Mouse (Mus musculus): ENCODE measurements around the gene Tsg101. TPM values are rescaled to one million over a fixed set of nuclear protein-coding genes. Genes with fewer than 3 reads are reported as not detected.
"Not testable (repeated sequence)": the region's sequence is repeated elsewhere in the genome, so short reads cannot be mapped to it uniquely, and the experiment has no call there.

The Tsg101 gene
- polyA plus RNA-seq, 1 experiment from 2014 or later: 198 TPM

DNA sequence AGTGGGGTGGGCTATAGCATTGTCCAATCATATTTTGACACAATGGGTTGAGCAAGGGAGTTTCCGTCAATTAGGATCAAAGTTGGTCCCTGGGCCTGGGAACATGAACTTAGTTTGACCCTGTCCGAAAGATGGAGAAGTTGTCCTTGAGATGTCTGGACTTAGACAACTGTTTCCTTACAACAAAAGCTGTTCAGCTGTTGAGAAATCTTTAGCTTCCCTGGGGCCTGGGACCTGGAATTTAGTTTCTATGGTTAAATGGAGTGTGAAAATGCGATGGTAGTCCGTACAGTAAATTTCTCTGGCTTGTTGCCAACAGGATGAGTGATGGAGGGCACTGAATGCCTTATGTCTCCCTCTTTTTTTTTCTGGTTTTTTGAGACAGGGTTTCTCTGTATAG is 2.3 kb upstream of the Tsg101 start:
- Histone ChIP-seq H3K4me3 (no peak overlapping the region), H3K9me3 (no peaks in the 10 kb centered on the region), H3K4me2 (no peak overlapping the region), H3K36me3 (peaks cover 7% of the 10 kb centered on the region; the same call in 1 of the 2 replicates), H3K27me3 (no peaks in the 10 kb centered on the region), H3K9ac (no peak overlapping the region), H3K4me1 (peaks cover 13% of the 10 kb centered on the region), H3K27ac (no peak overlapping the region)
- no peak for ATAC-seq (ENCODE audit: insufficient number of reproducible peaks, insufficient read depth, low FRiP score, low TSS enrichment, low read depth)
- 72% methylated on average over 4 of the region's 4 CpGs for WGBS

DNA sequence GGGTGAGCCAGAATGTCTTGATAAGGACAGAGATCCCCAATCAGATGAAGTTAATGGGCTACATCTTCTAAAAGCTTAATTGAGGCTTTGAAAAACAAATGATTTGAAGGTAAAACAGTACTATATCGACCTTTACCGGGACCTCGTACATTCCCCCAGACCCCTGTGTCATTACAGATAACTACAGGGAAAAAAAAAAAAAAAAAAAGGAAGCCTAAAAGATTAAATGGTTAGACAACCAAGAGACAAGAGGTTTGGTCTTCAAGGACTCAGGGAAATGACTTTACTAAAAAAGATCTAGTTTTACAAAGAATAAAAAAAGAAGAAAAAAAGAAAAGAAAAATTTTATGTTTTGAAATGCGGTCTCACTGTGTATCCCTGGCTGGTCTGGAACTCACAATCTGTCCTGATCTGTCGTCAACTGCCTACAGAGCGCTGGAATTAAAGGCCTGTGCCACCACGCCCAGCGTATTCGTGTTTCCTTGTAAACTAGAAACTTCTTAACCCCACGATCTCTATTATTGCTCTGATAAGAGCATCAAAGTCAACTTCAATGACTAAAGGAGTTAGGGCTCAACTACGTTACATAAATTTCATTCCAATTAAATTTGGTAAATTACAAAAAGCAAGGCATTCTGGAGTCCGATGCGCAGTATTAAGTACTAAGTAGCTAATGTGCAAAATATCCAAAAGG is 944 bp downstream of the Tsg101 start:
- peak overlapping the region; percentile 97 for H3K27ac ChIP-seq
- ATAC-seq (ENCODE audit: insufficient number of reproducible peaks, insufficient read depth, low FRiP score, low TSS enrichment, low read depth): no peak

DNA sequence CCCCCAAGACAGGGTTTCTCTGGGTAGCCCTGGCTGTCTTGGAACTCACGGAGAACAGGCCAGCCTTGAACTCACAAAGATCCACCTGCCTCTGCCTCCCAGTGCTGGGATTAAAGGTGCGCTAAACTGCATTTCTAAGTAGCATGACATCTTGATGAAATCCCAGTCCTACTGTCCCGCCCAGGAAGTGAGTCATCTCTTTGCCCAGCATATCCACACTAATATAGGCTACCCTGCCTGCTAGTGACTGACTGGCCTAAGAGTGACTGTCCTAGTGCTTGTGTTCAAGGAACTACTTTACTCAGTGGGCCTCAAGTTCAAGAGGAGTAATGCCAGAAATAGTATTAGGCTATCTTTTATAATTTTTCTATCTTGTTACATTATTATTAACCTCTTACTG is 3.4 kb downstream of the Tsg101 start:
- H3K36me3 ChIP-seq: peaks cover 34% of the 10 kb centered on the region
- H3K27ac ChIP-seq: no peak overlapping the region
- H3K9me3 ChIP-seq: no peaks in the 10 kb centered on the region

More for the DNA sequence above, 944 bp downstream of the Tsg101 start:
- Histone ChIP-seq H3K9me3 (no peaks in the 10 kb centered on the region), H3K9ac (peak overlapping the region; percentile 98), H3K27me3 (no peaks in the 10 kb centered on the region), H3K4me3 (peak overlapping the region; percentile 88), H3K4me2 (peak overlapping the region; percentile 73), H3K36me3 (peaks cover 20% of the 10 kb centered on the region; the same call in 1 of the 2 replicates), H3K4me1 (peaks cover 13% of the 10 kb centered on the region)
- 14% methylated on average over 13 of the region's 13 CpGs for WGBS

DNA sequence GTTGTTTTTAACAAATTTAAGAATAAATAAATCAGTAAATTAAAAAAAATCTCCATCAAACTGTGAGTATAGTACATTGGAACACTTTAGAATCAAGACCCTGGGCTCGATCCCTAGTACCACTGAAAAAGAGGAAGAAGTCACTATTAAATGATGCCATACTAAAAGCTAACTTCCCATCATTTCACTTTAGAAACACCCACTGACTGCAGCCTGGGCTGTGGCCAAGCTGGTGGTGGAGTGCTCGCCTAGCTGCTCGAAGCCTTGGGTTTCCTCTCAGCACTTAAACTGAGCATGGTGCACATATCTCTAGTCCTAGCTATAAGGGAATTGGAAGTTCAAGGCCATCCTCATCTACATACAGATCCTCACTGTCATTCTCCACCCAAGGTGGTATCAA is 8.5 kb downstream of the Tsg101 start:
- Histone ChIP-seq H3K36me3 (peaks cover 70% of the 10 kb centered on the region), H3K4me2 (no peak overlapping the region), H3K27ac (no peak overlapping the region), H3K4me3 (no peak overlapping the region), H3K27me3 (no peaks in the 10 kb centered on the region), H3K9me3 (no peaks in the 10 kb centered on the region), H3K9ac (no peak overlapping the region), H3K4me1 (no peaks in the 10 kb centered on the region)
- no peak for ATAC-seq (ENCODE audit: insufficient number of reproducible peaks, insufficient read depth, low FRiP score, low TSS enrichment, low read depth)
- 94% methylated on average over 3 of the region's 3 CpGs for WGBS

More for the DNA sequence above, 3.4 kb downstream of the Tsg101 start:
- 83% methylated on average over 3 of the region's 3 CpGs for WGBS
- Histone ChIP-seq H3K9ac (no peak overlapping the region), H3K4me2 (no peak overlapping the region), H3K27me3 (no peaks in the 10 kb centered on the region), H3K4me3 (no peak overlapping the region), H3K4me1 (peaks cover 13% of the 10 kb centered on the region)
- ATAC-seq (ENCODE audit: insufficient number of reproducible peaks, insufficient read depth, low FRiP score, low TSS enrichment, low read depth): no peak

DNA sequence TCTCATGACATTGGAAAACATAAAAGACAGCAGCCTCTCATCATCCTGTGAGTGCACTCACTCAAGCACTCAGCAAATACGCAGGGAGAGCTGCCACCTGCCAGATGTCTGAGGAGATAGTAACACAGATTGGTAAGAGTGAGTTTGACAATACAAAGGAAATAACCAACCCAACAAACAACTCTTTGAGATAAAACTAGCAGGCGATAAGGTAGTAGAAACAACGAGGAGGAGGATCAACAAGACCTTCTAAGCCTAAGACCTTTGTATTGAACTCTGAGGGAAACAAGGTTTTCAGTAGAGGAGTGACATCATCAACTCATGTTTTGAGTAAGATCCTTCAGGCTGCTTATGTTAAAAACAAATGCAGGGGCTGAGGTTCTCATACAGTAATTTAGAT is 20.4 kb downstream of the Tsg101 start:
- Histone ChIP-seq H3K4me2 (no peak overlapping the region), H3K36me3 (peaks cover 87% of the 10 kb centered on the region), H3K27me3 (no peaks in the 10 kb centered on the region), H3K4me1 (no peaks in the 10 kb centered on the region), H3K4me3 (no peak overlapping the region), H3K9ac (no peak overlapping the region), H3K9me3 (no peaks in the 10 kb centered on the region), H3K27ac (no peak overlapping the region)
- ATAC-seq (ENCODE audit: insufficient number of reproducible peaks, insufficient read depth, low FRiP score, low TSS enrichment, low read depth): no peak
- WGBS: 90% methylated on average over 3 of the region's 3 CpGs

DNA sequence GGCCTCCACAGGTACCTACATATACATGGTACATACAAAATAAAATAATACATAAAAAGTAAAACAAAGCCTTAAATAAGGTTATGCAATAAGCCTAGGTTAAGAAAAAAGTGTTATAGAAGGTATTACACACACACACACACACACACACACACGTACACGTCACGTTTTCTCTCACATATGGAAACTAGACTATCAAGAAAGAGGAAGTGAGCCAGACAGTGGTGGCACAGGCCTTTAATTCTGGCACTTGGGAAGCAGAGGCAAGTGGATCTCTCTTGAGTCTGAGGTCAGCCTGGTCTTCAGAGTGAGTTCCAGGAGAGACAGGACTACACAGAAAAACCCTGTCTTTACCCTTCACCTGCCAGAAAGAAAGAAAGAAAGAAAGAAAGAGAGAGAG is 24.3 kb downstream of the Tsg101 start:
- no peak for ATAC-seq (ENCODE audit: insufficient number of reproducible peaks, insufficient read depth, low FRiP score, low TSS enrichment, low read depth)
- Histone ChIP-seq H3K4me1 (no peaks in the 10 kb centered on the region), H3K27me3 (no peaks in the 10 kb centered on the region), H3K27ac (no peak overlapping the region), H3K36me3 (peaks cover 90% of the 10 kb centered on the region), H3K9me3 (no peaks in the 10 kb centered on the region), H3K4me3 (no peak overlapping the region), H3K9ac (no peak overlapping the region), H3K4me2 (no peak overlapping the region)
- WGBS: 92% methylated on average over 3 of the region's 3 CpGs

DNA sequence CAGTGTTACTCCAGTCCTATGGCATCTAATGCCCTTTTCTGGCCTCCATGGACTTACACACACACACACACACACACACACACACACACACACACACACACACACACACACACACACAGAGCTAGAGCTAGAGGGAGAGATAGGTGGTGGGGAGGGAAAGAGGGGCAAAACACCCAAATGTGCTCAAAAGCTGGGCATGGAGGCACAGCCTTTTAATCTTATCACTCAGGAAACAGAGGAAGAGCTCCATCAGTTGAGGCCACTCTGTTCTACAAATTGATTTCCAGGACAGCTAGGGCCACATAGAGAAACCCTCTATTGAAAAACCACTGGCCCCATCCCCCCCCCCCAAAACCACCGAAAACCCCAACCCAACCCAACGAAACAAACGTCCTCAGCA is 36.5 kb downstream of the Tsg101 start:
- Histone ChIP-seq H3K4me1 (no peaks in the 10 kb centered on the region), H3K27me3 (no peaks in the 10 kb centered on the region), H3K9ac (no peak overlapping the region), H3K4me2 (no peak overlapping the region), H3K4me3 (no peak overlapping the region), H3K9me3 (no peaks in the 10 kb centered on the region), H3K27ac (no peak overlapping the region), H3K36me3 (peaks cover 41% of the 10 kb centered on the region)
- 76% methylated on average over 3 of the region's 3 CpGs for WGBS
- no peak for ATAC-seq (ENCODE audit: insufficient number of reproducible peaks, insufficient read depth, low FRiP score, low TSS enrichment, low read depth)

DNA sequence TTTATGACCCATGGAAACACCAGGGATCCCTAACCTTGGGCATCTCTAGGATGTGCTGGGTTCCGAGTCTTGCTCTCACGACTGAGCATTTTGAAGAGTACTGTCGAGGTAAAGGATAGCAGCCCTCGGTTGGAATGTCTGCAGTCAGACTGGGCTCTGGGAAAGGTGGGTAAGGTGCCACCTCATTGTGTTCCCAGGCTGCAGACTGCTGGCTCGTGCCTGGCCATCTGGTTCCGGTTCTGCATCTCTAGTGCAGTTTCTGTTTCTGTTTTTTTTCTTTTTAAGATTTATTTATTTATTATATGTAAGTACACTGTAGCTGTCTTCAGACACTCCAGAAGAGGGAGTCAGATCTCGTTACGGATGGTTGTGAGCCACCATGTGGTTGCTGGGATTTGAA is 37.8 kb downstream of the Tsg101 start:
- H3K4me2 ChIP-seq; H3K4me3 ChIP-seq; H3K9me3 ChIP-seq; ATAC-seq (ENCODE audit: insufficient number of reproducible peaks, insufficient read depth, low FRiP score, low TSS enrichment, low read depth); H3K27ac ChIP-seq; H3K9ac ChIP-seq; H3K27me3 ChIP-seq; H3K4me1 ChIP-seq: not testable (repeated sequence)
- WGBS: 76% methylated on average over 8 of the region's 8 CpGs
- peaks cover 28% of the 10 kb centered on the region for H3K36me3 ChIP-seq

DNA sequence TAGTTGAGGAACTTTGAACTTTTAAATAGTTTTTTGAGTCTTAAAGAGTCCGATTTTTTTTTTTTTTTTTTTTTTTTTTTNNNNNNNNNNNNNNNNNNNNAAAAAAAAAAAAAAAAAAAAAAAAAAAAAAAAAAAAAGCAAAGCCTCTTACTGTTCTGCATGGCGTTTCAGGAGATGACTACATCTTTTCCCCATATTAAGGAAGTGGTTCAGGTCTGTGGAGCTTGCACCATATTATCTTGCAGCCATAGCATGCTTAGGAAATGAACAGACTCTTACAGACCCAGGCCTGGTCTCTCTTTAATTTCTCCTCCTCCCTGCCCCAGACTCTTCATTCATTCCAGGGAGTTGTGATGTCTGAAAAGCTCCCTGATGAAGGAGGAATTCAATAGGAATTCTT is 38.8 kb downstream of the Tsg101 start:
- Histone ChIP-seq H3K36me3 (peaks cover 18% of the 10 kb centered on the region), H3K4me2 (no peak overlapping the region), H3K27ac (no peak overlapping the region), H3K9me3 (no peaks in the 10 kb centered on the region), H3K4me1 (no peaks in the 10 kb centered on the region), H3K27me3 (no peaks in the 10 kb centered on the region), H3K4me3 (no peak overlapping the region), H3K9ac (no peak overlapping the region)
- no peak for ATAC-seq (ENCODE audit: insufficient number of reproducible peaks, insufficient read depth, low FRiP score, low TSS enrichment, low read depth)
- 79% methylated on average over 2 of the region's 2 CpGs for WGBS

DNA sequence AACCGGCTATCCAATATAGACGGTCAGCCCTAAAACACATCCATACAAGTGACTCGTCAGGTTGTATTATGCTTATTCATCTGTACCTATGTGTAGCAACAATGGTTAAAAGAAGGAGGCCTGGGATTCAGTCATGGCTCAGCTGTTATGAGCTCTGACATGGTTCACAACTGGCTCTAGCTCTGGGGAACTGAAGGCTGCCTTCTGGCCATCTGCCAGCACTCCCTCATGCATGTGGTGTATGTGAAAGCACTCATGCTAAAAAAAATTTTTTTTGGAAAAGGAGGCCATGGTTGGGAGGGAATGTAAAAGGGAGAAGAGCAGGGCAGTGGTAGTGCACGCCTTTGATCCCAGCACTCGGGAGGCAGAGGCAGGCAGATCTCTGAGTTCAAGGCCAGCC is 39.9 kb downstream of the Tsg101 start:
- Histone ChIP-seq H3K9me3 (no peaks in the 10 kb centered on the region), H3K4me1 (no peaks in the 10 kb centered on the region), H3K27ac (no peak overlapping the region), H3K9ac (no peak overlapping the region), H3K4me2 (no peak overlapping the region), H3K4me3 (no peak overlapping the region), H3K36me3 (peaks cover 8% of the 10 kb centered on the region), H3K27me3 (no peaks in the 10 kb centered on the region)
- WGBS: 96% methylated on average over 5 of the region's 5 CpGs
- no peak for ATAC-seq (ENCODE audit: insufficient number of reproducible peaks, insufficient read depth, low FRiP score, low TSS enrichment, low read depth)

DNA sequence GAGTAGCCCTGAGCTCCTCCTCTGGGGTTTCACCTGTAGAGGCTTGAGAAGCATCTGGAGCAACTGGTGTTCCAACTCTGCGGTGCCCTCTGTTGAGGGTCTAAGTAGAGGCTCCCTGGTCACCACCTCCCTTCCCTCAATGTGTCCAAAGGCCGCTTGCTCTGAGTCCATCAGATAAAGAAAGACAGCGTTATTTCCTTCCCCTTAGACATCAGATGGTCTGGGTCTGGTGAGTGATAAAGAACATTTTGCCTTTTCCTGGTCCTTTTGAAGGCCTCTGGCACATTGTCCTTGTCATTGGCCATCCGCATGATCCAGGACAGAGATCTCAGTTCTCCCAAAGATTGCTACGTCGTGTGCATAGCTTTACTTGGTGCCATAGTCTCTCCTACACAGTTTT is 42.5 kb downstream of the Tsg101 start:
- H3K27me3 ChIP-seq: no peaks in the 10 kb centered on the region
- H3K9ac ChIP-seq: no peak overlapping the region
- ATAC-seq (ENCODE audit: insufficient number of reproducible peaks, insufficient read depth, low FRiP score, low TSS enrichment, low read depth): no peak

DNA sequence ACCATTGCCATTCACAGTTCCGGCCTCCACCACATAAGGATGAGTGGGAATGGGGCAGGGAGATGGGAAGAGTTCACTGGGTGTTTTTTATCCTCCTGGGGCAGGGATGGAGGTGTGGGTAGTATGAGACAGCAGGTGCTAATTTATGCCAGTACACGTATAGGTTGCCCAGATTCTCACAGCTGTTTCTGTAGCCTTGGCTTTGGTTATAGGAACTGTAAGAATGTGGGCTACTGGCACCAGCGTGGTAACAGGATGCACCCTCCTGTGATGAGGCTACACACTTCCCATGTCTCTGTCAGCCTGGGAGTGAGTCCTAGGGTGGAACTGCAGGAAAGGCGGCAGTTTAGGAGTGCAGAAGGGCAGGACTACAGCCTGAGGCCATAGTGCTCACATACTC is 42.9 kb downstream of the Tsg101 start:
- H3K36me3 ChIP-seq: no peaks in the 10 kb centered on the region
- 69% methylated on average over 4 of the region's 4 CpGs for WGBS
- no peak for ATAC-seq (ENCODE audit: insufficient number of reproducible peaks, insufficient read depth, low FRiP score, low TSS enrichment, low read depth)
- no peaks in the 10 kb centered on the region for H3K27me3 ChIP-seq
- no peaks in the 10 kb centered on the region for H3K4me1 ChIP-seq
- no peak overlapping the region for H3K4me2 ChIP-seq
- no peak overlapping the region for H3K9ac ChIP-seq
- H3K4me3 ChIP-seq: no peak overlapping the region
- H3K27ac ChIP-seq: no peak overlapping the region
- H3K9me3 ChIP-seq: no peaks in the 10 kb centered on the region

More for the DNA sequence above, 42.5 kb downstream of the Tsg101 start:
- no peak overlapping the region for H3K27ac ChIP-seq
- no peaks in the 10 kb centered on the region for H3K4me1 ChIP-seq
- 86% methylated on average over 6 of the region's 6 CpGs for WGBS
- no peaks in the 10 kb centered on the region for H3K36me3 ChIP-seq
- H3K9me3 ChIP-seq: no peaks in the 10 kb centered on the region
- no peak overlapping the region for H3K4me2 ChIP-seq
- no peak overlapping the region for H3K4me3 ChIP-seq

Measured in embryonic facial prominence, embryonic 13.5 days (tissue).